Mouse (Mus musculus): ENCODE results near the gene Nr2f2.
A peak's percentile ranks its signal among the peaks of the same experiment; 100 is the strongest.

Nr2f2 gene

DNA sequence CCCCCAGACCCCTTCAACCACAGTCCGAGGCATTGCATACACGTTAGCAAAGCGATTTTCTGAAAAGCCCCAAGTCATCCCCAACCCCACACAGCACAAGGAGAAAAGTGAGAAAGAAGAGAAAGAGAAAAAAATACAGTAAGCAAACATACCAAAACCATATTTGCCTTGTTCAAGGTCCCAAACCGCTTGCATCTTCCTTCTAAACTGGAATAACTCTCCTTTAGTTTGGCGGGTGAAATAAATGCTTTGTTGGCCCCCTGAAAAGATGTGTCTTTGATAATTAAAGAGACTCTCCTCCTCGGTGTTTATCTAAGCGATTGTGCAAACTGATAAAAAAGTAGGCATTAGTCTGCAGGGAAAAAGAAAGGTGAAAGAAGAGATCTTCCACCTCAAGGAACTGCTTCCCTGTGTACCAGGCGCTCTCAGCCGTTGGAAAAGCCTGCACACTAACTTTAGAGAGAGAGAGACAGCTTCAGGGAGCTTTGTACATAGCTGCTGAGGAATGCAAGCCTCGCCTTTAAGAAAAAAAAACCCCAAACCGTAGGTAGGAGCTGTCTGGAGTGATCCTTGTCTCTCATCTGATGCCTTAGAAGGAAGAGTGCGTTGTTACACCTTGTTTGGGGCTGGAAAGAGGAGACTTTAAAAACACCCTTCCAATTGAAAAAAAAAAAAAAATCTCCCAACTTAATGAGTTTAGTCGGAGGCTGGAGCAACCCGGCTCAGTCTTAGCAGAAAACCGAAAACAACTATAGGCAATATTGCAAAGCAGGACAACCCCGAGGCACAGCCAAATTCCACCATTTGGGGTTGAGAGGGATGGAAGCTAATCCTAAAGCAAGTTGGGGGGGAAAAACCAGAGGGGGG, at the start of gene Nr2f2:
Nr2f2 (minus strand) TSS at position 795 of the 867 bp plus-strand sequence.
- DNase-seq, result peak; percentile 78

DNA sequence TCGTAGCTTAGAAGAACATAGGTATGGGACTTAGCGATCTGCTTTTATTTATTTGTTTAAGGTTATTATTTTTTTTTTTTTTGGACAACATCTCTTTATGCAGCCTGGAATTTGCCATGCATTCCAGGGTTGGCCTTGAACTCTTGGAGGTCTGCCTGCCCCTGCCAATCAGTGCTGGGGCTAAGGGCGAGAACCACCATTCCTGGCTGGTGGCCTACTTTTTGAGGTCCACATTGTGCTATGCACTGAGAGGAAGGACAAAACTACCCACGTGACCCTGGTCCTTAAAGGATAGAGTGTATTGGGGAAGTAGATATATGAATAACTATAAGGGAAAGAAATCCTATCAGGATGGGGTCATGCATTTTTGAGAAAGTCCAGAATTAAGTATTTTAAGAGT, 47.9 kb upstream of the Nr2f2 start:
- no peak for DNase-seq

DNA sequence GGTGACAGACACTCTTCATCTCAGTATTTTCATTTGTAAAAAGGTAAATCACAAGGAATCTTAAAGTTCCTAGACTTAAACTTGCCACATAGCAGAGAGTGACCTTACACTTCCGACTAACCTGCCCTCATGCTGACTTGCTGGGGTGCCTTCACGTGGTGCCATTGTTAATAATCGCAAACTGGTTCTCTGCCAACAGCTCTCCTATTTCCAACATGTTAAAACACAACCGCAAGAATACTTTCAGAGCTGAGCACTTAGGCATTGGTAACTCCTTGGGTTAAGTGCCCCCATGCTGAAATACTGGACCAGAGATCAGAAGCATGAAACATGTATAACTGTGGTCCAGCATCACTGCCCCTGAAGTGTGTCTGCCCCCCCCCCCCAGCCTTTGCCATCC, 47.1 kb upstream of the Nr2f2 start:
- peak; percentile 34 for DNase-seq

DNA sequence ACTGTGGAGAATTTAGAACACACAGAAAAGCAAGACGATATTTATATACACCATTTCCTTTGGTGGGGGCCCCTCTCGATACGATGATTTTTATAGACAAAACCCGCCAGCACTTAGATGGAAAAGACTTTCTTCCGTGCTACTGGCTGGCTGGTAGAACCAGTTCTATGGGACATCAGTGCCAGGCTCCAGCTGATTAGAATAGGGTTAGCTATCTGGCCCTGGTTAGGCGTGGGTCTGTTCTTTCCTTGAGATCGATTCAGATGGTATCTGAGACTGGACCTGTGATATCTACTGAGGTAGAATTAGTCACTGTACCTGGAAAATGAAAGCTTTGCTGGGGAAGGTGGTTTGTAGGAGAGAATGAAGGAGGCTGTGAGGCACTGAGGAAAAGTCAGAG, 46.4 kb upstream of the Nr2f2 start:
- no peak for DNase-seq

DNA sequence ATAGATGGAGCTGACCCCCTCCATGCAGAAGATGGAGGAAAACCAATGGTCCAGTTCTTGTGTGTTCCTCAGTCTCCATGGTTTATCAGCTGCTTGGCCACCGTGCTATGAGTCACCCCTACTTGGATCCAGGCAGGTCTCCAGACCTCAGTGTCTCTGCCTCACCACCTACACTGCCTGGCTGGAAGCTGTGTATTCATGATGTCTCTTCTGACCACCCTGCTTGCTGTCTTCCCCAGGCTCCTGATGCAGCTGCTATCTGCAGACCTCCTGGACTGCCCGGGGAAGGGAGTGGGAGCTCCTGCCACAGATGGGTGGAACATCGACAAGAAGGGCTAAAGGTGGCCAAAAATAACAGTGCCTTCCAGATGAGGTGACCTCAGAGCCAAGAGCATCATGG, 43.8 kb upstream of the Nr2f2 start:
- DNase-seq, result no peak

DNA sequence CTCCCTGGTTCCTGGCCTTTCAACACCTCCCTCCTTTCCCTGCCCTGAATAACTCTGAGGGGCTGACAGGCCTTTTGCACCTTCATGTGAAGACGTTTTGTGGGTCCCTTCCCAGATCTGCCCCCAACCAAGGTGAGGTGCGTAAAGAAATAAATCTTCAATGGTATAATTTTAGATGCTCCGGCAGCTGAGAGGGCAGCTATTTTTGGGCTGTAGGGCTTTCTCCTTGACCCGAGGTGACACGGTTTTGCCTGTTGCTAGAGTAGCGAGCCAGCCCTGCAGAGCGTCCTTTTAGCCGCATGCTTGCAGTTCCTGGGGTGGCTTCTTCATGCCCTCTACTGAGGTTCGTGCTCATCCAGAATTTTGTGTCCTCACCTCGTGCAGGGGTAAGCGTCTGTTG, 43.4 kb upstream of the Nr2f2 start:
- no peak for DNase-seq

DNA sequence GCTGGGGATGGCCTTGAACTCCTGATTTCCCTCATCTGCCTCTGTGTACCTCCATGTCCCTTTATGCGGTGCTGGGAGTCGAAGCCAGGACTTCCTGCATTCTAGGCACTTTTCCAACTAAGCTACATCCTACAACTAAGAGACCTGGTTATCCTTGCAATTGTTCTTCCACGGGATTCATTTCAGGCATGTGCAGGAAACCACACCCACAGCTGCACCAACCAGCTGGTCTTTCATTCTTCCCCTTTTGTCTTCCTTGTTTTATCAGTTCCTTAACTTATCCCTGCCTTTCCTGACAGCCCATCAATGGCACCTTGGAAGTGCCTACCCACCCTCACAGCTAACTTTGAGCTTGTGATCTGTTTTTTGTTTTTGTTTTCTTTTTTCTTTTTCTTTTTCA, 42.3 kb upstream of the Nr2f2 start:
- no peak for DNase-seq

DNA sequence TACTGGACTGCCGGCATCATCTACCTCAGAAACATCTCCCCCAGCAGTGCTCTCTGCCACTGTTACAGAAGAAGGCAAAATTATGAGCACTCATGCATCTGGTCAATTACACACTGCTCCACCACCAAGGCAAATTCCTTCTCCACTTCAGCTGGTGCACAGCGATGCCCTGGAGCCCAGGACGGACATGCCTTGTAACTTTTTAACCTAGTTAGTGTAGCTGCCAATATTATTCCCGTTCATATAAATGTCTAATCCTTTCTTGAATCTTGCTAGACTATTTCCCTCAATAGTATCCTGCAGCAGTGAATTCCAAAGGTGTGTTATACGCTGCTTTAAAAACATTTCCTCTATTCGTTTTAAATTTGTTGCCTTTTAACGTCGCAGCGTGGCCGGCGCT, 40.6 kb upstream of the Nr2f2 start:
- peak; percentile 91 for DNase-seq

DNA sequence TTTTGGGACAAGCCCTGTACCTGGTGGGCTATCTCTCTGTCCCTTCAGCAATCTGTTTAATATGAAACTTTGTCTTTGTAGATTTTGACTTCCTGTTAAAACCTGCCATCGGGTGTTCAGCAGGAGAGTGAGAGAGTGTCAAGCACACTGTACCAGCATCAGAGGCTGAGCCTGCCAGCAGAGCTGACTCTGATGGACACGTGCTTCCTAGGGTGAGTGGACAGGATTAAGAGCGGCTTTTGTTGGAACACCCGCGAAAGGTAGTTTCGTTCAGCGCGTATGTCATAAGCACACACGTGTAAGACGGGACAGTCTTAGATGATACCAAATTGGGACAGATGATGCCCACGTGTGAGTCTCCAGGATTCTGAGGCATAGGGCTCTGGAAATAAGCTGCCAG, 40.0 kb upstream of the Nr2f2 start:
- peak; percentile 52 for DNase-seq

DNA sequence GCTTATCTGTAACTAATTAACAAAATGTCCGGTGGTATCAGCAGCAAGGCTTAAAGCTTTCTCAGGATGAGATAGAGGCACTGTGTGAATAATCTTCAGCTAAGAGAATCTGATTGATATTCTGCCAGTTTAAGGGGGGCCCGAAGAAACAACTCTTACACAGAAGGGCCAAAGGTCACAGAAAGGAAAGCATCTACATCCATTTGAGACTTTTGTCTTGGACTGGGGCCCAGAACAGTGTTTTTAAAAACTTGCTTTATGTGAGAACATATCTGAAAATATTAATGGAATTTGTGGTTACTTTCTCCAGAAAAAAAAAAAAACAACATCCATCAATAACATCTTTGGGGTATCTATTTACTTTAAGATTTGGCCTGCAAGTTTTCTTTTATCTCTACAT, 38.9 kb upstream of the Nr2f2 start:
- DNase-seq, result no peak

DNA sequence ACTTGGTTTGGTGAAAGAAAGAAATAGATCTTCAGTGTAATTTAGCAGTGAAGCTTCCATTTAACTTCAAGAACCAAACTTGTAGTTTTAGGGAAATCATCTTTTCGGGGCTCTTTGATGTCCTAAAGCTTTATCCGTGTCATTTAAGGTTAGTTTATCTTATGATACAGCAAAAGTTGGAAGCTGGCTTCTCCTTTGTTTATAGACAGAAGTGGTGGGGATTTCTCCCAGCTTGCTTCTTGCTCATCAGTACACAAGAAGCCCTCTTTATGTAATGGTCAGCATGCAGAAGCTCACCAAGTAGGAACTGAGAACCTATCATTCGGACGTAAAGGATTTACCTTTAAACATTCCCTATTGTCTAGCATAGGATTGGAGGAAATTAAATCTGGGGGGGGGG, 16.3 kb upstream of the Nr2f2 start:
- DNase-seq, result no peak

DNA sequence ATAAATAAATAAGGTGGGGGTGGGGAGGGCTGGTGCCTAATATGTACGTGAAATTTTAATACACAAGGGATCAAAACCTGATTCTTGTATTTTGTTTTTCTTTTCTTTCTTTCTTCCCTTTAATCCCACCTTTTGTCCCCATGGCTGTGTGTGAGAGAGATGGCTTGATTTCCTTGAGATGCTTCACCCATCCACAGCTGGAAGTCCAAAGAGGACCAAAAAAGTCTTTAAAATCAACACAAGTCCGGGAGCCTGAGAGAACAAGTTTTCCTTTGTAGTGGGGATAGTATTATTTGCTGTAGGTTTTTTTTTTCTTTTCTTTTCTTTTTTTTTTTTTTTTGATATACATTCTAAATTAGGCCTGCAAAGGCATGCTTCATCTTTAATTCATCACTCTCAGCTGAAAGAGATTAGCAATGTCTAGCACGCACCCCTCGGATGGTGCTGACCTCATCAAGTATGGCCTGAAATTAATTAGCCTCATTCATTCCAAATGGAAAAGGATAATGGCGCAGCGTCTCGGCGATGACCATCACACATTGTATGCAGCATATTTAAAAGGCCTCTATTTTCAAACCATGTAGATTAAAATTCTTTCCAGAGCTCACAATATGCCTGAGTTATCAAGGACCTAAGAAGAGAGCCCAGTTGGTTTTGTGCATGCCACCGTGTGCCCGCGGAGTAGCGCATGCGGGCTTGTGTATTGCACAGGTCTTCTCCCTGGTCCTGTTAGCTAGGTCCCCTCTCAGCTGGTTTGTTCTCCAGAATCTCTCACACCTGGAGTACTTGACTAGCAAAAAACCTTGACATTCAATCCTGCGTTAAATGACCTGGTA, 15.1 kb upstream of the Nr2f2 start:
- DNase-seq, result no peak

DNA sequence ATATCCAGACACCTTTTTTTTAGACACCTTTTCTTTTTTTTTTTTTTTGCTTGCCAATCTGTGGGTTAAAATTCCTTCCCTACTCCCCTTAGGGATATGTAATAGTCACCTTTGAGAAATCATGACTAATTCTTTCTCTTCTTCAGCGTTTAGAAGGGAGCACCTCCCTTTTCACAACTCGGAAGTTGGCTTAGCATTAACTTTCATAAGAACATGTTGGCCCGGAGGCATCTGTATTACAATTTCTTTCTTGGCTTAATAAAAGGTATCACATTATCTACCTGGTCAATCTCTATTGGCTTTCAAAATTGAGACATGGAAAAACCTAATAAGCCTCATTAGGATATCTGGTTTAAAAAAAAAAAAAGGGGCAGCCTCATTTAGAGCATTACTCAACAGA, 14.4 kb upstream of the Nr2f2 start:
- DNase-seq, result no peak

DNA sequence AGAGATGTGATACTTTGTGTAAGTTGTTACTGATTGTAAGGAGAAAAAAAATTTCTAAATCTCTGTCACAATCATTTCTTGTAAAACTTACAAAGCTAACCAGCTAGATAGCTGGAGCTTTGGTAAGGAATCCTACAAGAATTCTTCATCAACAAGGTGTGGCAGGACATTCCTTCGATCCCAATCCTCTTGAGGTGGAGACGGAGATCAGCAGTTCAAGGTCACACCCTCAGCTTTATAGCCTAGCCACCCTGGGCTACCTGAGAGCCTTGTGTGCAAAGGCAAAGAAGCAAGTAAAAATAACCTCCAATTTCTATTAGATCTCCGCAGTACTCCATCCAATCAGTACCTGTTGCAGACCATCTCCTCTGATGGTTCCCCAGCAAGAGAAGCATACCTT, 13.7 kb upstream of the Nr2f2 start:
- DNase-seq, result no peak

DNA sequence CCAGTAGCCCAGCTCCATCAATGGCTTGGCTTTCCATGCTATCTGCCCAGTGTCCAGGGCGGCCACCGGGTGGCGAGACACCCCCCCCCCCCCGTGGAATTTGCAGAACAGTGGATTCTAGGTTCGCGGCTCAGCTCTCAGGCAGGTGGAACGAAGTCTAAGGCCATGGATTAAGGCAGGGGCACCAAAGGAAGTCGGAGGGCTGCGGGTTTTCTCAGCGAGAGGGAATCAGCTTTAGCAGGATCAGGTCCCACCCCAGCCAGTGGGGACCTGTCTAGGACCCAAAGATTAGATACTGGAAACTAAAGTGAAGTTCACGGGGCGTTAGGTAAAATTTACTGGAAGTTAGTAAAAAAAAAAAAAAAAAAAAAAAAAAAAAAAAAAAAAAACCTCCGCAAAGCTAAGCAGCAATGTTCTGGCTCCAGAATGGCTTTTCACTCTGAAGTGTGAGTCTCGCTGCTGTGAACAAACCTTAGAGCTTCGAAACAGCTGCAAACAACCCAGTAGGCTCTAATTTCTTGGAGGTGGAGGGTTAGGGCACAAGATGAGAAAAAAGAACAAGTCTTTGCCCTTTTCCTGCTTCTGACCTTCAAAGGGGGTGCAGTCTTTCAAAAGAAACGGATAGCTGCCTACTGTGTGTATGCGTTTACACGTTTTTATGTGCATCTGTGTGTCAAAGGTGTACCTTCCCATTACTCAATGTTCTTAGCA, 4.2 kb upstream of the Nr2f2 start:
- no peak for DNase-seq

DNA sequence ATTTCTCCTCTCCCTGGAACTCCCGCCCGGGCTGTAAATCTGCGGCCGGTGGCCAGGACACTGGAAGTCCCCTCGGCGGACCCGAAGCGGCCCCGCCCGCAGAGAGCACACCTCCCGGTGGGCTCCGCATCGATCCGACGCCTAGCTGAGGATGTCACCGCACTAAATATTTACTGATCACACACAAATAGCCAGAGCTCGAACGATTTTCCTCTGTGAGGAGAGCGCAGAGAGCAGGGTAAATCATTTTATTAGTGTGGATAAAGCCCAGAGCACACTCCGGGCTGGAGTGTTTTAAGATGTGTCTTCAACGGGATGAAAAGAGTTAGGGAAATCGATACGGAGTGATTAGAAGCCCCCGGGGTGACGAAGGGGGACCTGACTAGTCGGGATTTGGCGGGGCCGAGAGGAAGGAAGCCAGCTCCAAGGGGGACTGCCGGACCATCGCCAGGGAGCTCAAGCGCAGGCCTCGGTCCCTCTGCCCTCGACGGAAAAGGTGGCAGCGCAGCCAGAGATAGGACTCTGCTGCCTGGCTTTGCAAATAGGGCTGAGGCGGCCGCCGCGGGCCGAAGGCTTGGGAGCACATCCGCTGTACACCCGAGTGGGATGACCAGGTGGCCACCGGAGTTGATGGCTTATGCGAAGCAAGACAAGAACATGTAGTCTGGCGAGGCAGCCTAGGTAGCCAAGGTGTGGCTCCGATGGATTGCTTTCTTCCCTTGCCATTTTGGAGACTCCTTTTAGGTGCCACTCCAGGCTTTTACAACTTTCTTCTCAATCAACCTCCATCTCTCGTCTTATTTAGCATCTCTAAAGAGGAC, 3.4 kb upstream of the Nr2f2 start:
- DNase-seq, result peak; percentile 49

DNA sequence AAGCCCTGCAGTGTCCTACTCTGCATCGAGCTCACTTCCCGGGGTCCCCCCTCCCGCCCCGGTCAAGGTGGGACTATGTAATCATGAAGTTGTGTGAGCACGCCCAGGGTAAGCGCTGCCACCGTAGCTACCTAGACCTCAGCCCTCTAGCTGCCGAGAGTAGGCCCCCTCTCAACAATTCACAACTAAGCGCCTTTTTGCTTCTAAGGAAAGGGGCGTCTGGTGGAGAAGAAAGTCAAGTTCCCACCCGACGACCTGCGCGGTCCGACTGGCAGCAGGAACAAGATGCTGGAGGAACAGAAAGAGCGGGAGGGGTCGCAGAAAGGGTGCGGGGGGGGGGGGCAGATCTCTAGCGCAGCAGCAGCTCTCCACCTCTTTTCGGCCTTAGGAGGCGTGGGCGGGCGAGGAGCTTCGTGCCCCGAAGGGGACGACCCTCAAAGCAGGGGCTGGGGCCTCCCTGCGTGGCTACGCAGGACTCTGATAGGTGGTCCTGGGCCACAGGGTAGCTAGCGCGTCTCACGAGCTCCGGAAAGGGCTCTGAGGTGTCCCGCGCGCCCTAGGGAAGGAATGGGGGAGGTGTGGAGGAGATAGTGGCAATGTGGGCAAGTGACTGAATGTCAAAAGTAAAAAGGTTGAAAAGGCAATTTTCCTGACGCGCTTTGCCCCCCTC, 2.7 kb upstream of the Nr2f2 start:
- no peak for DNase-seq

DNA sequence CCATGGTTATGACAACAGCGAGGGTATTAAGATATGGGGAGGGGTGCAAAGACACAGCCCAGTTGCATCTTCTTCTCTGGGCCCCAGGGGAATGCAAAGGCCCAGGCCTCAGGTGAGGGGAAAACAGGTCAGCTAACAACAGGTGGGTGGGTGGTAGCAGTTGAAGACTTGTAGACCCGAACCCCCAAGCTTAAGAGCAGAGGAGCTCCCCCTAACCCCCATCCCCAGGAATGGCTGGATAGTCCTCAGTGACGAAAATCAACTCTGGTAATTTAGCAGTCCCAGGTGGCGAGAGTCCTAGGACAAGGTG, 2.2 kb upstream of the Nr2f2 start:
- DNase-seq, result no peak

DNA sequence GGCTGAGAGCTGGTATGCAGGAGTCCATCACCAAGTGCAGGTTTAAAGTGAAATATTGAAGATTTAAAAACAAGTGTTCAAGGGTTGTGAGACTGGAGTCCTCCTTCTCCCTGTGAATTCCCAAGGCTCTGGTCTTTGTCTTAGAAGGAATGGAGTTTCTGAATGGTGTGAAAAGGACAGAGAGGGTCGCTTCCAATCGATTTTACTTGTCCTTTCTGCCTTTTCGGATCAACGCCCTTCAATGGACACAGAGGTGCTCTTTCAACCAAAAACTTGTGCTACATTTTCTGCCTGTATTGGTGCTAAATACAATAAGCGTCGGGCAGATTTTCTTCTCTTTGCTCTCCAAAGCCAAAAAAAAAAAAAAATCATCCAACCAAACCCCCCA, 1.7 kb upstream of the Nr2f2 start:
- DNase-seq, result peak; percentile 28

DNA sequence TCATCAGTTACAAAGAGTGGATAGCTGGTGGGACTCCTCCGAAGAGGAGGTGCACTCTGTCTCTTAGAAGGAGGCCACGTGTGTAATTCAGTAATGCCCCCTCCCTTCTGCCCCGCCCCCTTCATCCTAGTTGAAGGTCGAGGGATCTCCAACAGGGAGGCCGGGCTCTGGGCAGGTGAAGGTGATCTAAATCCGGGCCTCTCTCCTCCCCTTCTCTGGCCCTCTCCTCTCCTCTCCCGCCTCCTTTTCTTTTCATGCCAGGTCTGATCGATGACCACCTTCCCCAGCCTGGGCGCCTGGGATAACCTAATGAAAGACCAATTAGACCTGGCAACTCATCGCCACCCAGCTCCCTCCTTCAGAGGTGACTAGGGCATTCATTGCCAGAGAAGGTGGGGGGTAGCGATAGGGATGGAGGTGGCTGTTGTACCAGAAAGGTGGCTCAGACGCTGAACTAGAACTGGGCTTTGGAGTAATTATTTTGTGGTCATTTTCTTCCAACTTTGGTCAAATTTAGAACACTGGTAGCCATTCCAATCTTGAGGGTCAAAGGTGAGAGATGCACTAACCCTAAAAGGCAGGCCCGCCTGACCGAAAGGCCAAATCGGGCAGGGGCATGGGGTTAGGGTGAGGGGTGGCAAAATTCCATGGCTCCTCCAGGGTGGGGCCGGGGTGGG, 1.2 kb upstream of the Nr2f2 start:
- peak; percentile 82 for DNase-seq

DNA sequence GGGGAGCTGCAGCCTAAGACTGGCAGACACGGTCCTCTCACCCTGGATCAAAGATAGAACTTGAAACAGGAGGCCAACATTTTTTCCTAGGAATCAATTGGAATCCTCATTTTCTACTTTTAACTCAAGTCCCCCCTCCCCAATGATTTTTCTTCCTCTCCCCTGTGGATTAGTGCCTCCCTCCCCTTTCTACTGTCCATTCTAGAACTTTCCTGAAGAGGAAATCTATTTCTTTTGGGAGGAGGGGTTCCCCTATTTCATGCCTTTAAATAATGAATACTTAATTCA, 217 bp upstream of the Nr2f2 start:
- peak; percentile 27 for DNase-seq

DNA sequence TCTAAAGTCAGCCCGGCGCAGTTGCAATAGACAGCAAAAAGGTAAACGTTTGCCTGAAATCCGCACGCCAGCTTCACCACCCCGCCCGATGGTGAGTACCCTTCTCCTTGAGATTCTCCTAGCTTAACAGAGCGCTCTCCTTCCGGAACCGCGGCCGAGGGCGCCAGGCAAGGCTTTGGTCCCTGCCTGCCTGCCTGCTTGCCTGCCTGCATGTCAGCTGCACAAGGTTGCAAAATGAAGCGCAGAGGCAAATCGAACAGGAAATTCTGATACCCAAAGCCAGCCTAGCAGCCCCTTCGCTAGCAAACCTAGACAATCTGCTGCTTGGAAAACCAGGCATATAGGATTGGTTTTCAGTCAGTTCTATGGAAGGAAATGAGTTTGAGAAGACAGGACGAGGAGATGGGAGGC, 1.1 kb downstream of the Nr2f2 start:
- peak; percentile 73 for DNase-seq
